Mouse (Mus musculus): ENCODE data around the gene Snx18. TPM values are rescaled to one million over a fixed set of nuclear protein-coding genes. Genes with fewer than 3 reads are reported as not detected.

Gene Snx18
- 10 to 100 TPM; 22.9 to 23.8 TPM for total RNA-seq (2021)

DNA sequence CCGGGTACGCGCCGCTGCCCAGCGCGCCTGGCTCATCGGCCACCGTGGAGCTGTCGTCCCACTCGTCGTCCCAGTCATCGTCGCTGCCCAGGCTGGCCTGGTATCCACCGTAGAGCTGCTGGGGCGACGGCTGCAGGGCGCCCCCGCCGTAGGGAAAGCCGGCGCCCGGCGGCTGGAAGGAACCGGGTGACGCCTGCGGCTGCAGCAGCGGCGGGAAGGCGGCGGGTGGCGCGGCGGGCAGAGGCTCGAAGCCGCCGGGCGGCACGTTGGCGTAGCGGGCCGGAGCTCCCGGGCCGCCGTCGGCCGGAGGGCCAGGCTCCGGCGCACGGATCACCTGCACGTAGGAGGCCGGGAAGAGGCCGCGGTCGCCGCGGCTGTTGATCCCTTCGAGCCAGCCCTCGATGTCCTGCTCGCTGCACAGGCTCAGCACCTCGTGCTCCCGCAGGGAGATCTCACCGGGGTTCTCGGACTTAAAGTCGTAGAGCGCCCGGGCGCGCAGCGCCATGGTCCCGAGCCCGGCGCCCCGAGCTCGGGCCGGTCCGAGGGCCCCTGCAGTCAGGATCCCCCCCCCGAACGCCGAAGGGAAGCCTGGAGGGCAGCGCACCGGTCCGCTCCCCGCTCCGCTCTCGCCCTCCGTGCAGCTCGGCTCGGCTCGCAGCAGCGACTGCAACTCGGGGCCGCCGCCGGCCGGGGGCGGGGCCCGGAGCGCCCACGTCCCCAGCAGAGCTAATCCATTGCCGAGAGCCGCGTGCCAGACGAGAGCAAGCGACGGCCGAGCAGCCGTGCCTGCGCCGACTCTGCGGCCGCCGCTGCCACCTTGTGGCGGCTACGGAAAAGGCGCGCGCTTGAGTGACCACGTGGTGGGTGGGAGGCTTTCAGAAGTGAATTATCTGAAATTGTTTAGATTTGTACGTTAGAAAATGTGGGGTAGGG, at the start of gene Snx18:
Snx18 (minus strand) TSS at position 674 of the 933 bp plus-strand sequence.
- peak; percentile 88 to 89 for DNase-seq (ENCODE audit: low spot score in 2 of 2)
- intact Hi-C loops (cut with DNase I) = loop anchor here (1.0 to 10.0 kb wide), 5 partner anchors 201 to 573 kb away; partner anchors contain the start of gene Gpx8

DNA sequence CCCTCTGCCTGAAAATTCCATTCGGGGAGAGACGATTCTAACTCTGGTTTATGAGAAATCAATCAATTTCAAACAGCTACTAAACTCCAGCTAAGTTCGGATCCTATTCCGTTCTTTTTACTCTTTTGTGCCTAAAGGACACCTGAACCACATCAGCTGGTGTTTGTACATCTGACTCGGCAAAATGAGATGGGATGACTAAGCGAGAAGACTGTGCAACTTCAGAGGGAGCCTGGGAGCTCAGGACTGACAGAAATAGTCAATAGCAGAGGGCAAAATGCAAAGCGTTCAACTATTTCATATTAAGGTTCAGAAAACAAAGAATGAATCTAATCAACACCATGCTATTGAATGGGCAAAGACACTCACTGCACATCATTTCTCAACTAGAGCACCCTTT, 45.5 kb upstream of the Snx18 start:
- intact Hi-C loops (cut with DNase I) = no loop called here
- no peak for DNase-seq (ENCODE audit: low spot score in 2 of 2)

DNA sequence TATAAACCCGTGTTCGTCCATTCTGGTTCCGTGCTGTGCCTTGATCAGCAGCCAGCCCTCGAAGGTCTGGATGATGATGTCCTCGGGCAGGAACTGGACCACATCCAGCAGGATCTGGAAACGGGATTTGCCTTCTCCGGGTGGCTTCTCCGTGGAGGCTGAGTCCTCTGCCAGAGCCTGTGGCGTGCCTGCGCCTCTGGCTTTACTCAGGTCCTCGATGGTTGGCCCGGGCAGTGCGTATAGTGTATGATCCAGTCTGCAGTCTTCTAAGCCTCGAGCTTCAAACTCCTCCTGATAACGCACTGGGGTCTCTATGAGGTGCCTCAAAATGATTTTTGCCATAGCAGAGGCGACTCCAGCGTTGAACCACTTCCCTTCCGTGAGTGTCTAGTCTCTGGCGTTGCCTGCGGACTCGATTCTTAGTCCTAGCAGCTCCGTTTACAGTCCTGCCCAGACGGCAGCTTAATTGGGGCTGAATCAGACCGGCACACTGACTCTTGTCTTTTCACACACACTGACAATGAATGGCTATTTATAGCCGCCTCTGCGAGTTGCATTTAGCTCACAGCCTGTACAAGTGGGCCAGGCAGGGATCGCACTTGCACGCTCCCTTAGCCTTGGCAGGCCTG, 44.9 kb upstream of the Snx18 start, which contains the start of gene Hspb3:
Hspb3 (minus strand) TSS at position 526 of the 629 bp plus-strand sequence.
- DNase-seq (ENCODE audit: low spot score in 2 of 2) = peak; percentile 40 to 47
- intact Hi-C loops (cut with DNase I) = no loop called here

DNA sequence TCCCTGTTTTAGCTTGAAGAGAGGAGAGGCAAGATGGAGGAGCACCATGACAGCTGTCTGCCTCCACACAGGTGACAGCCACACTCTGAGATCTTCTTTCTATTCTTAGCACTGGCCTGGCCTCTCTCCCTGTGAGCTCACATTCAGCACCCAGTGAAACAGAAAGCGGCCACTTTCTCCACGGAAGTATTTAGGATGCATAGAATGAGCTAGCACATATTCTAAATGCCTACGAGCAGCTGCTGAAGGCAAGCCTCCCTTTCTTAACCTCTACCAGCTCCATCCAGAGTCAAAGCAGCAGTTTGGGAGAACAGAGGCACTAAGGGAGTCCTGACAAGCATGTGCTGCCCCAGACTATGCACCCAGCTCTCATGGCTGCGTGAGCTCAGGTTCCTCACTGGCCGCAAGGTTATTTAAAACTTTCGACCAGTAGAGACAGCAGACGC, 43.5 kb upstream of the Snx18 start:
- DNase-seq (ENCODE audit: low spot score in 2 of 2) = peak; percentile 32 to 46
- intact Hi-C loops (cut with DNase I) = no loop called here

DNA sequence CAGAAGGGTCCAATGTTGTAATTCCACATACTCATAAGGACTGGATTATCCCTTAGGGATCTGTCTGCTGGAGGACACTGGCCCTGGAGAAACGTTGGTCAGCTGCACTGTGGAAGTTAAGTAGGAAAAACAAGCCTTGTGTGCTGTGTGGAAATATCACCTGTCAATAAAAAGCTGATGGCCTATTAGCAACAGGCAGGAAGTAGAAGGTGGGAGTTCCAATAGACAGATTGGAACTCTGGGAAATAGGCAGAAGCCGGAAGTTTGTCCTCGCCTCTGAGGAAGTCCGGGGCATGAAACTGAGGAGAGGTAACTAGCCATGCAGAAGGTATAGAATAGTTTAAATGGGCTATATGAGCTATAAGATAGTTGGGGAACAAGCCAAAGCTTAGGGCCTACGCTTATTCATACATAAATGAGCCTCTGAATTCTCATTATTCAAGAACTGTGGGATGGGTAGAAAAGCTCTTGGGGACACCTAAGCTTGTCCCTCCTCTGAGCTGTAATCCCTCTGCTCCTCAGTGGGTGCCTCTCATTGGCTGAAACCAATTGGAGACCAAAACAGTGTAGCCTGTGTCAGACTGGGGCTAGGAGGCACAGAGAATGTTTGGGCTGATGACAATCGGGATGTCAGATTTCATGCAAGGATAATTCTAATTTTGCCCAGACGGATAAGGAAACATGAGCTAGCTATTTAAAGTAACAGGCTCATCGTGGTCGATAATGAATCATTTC, 42.4 kb upstream of the Snx18 start:
- intact Hi-C loops (cut with DNase I) = no loop called here
- DNase-seq (ENCODE audit: low spot score in 2 of 2) = peak; percentile 18 to 35

DNA sequence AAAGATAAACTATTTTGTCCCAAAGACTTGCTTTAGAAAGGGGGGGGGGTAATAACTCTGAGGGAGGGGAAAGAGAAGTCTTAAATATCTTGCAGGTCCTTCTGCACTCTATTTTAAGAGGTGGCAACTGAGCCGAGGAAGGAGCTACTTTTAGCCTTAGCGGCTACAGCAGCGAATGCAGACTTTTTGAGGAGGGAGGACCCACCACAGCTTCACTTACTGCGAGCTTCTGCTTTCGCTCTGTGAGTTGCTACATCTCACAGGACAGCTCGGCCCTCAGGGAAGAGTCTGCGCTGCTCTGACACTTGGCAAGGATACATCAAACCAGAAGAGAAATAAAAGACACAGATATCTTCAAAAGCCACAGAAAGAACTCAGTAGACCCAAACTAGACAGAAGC, 38.8 kb upstream of the Snx18 start:
- peak in 1 of 2 experiments; percentile 16 for DNase-seq (ENCODE audit: low spot score in 2 of 2)

DNA sequence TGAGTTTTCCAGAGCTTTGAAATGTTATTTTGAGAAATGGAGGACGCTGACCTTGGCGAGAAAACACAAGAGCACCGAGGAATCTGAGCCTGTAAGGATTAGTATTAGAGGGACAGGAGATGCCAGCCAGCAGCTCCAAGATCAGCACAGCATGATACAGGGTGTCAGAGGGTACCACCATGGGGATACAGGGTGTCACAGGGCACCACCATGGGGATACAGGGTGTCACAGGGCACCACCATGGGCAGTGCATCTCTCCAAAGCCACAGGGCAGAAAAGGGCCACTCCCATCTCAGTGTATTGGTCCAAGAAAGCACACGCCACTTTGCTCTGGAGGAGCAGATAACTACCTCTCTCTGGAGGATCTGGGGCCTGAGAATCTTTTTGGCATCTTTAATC, 38.3 kb upstream of the Snx18 start:
- intact Hi-C loops (cut with DNase I) = no loop called here
- DNase-seq (ENCODE audit: low spot score in 2 of 2) = no peak

More for the DNA sequence above, 38.8 kb upstream of the Snx18 start:
- intact Hi-C loops (cut with DNase I) = no loop called here

DNA sequence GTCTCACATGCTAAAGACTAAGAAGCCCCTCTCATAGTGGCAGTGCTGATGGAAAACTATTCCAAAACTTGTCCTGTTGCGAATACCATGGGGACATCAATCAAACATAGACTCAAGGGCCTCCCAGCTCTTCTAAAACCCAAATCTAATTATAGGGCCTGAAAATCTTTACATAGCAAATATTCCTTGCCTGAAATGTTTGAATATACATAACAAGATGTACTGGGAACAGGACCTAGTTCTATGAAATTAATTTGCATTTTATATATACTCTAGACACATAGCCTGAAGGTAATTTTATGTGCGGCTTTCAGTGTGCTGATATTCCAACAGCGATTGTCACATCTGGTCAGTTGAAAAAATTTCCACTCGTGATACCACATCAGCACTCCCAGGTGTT, 37.1 kb upstream of the Snx18 start:
- no peak for DNase-seq (ENCODE audit: low spot score in 2 of 2)
- intact Hi-C loops (cut with DNase I) = no loop called here

DNA sequence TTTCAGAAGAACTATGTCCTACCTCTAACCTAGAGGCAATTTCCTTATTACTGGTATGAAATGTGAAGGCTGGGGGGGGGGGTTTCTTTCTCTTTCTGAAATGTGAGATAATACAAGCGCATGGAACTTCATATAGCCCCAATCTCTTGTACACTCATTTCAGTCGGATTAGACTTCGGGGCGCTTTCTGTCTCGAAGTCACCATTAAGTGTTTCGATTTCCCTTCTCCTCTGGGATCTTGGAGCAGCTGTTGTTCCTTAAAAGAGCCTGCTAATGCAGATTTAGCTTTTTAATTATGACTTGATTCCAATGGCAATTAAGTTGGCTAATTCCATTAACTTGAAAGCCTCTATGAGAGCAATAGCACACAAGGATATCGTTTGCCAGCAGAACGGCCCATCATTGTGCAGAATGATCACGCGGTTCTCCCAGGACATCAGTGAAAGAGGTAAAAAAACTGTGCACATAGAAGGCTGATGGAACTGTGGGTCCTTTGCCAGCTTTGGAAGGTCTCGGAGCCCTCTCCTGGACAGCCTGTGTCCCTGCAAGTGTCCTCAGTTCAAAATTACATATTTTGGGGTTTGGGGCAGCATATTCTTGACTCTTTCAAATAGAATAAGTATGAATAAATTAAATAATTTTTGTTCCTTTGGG, 22.7 kb upstream of the Snx18 start:
- intact Hi-C loops (cut with DNase I) = no loop called here
- DNase-seq (ENCODE audit: low spot score in 2 of 2) = no peak

DNA sequence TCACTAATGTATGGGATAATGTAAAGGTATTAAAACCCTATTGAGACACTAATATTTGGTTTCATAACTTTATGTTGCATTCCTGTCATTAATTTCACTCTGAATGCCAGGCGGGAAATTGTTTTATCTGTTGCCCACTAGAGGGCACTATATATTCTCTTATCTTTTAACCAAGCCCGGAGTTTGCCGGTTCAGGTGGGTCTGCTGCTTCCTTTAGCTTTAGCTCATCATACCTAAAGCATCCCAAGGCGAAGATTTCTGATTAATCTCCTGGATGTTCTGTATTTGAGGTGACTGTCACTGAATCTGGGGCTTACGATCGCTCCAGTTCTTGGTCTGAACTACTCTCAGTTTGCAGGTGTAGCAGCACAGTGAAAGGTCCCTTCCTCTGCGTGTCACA, 20.6 kb upstream of the Snx18 start:
- intact Hi-C loops (cut with DNase I) = loop anchor here (1.0 kb wide), 1 partner anchor 30 kb away; no protein-coding TSS in a partner anchor
- peak in 1 of 2 experiments; percentile 15 for DNase-seq (ENCODE audit: low spot score in 2 of 2)

DNA sequence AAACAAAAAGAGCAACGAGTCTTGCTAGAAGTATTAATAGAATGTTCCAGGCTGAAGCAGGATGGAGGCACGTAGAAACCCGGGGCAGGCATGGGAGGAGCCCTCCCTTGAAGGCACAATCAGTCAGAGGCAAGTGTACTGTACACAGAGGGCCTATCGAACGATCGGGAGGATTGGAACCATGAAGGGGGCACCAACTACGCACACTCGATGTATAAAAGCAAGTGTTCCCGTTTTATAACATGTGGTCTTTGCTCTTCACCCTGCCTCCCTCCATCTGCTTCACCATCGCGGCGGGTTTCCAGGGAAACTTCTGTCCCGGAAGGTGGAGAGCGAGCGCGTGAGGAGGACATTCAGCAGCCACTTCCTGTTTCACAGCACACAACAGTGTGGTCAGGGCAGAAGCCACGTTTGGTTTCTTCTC, 17.4 kb upstream of the Snx18 start:
- intact Hi-C loops (cut with DNase I) = no loop called here

DNA sequence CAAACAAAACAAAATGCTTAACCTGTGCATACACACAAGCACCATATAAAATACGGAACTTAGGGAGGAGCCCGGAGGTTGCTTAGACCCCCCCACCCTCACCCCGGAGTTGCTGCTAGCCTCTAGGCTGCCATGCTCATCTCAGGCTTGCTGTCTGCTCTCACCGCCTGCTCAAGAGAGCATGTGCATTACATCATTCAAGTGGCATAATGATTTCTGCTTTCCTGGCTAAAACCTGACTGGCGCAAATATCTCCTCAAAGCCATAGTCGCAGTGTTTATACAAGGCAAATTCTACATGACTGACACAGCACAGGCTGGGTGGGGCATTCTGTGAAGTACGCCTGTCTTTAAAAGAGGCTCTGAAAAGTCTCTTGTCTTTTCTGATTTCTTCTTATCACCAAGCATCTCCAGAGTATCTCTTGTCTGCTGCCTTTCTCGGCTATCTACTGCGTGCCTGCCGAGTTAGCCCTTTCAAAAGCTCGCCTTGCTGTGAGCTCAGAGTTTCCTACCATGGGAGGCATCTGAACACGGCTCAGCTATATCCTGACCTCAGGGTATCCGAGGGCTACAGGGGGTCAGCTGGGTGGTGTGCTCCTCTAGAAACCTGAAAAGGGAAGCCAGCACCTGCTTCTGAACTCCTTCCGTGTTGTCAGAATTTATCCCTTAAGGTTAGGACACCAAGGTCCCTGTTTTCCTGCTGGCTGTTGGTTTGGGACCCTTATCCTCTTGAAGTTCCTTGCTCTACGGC, 16.5 kb upstream of the Snx18 start:
- intact Hi-C loops (cut with DNase I) = no loop called here
- DNase-seq (ENCODE audit: low spot score in 2 of 2) = no peak

More for the DNA sequence above, 17.4 kb upstream of the Snx18 start:
- DNase-seq (ENCODE audit: low spot score in 2 of 2) = no peak

DNA sequence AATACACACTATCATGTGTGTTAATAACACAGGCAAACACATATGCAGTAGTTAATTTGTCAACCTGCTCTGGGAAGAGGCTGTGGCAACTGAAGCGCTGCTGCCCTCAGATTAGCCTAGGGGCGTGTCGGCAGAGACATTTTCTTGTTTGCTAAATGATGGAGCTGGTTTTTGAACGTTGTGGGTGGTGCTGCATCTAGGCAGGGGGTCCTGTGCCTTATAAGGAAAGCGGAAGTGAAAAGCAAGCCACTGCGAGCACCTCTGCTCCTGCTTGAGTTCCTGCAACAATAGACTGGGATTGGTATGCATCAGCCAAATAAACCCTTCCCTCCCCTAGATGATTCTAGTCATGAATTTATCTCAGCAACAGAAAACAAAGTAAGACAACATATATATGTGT, 14.1 kb upstream of the Snx18 start:
- intact Hi-C loops (cut with DNase I) = no loop called here
- no peak for DNase-seq (ENCODE audit: low spot score in 2 of 2)

DNA sequence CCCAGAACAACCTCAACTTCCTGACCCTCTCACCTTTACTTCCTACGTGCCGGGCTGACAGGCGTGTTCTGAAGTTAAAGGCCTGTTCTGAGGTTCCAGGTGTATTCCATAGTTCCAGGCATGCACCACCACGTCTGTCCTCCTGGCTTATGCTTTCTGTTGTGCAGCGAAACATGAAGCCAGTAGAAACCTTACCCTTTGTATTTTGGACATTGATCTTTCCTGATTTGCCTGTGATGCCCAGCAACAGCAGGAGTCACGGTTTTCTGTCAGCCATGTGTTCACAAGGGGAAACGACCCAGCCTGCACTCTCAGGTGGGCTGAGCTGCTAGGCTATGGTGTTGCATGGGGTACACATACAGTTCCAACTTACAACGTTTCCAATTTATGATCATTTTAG, 9.2 kb upstream of the Snx18 start:
- intact Hi-C loops (cut with DNase I) = no loop called here
- no peak for DNase-seq (ENCODE audit: low spot score in 2 of 2)

DNA sequence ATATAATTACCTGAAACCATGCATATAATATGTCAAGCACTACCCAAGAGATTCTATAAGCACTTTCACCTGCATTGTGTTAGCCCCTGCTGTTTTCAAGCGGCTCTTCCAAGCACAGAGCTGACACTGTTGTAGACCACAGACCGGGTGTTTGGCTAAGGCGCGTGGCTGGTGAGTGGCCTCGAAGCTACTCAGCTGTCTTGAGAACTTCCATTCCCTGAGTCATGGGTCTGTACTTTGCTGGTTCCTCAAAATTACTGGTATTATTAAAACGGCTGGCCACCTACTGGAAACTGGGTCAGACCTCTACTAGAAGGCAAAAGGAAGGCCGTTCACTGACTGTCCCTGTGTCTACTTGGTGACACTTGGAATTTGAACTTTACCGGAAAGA, 4.5 kb upstream of the Snx18 start:
- DNase-seq (ENCODE audit: low spot score in 2 of 2) = no peak
- intact Hi-C loops (cut with DNase I) = no loop called here

DNA sequence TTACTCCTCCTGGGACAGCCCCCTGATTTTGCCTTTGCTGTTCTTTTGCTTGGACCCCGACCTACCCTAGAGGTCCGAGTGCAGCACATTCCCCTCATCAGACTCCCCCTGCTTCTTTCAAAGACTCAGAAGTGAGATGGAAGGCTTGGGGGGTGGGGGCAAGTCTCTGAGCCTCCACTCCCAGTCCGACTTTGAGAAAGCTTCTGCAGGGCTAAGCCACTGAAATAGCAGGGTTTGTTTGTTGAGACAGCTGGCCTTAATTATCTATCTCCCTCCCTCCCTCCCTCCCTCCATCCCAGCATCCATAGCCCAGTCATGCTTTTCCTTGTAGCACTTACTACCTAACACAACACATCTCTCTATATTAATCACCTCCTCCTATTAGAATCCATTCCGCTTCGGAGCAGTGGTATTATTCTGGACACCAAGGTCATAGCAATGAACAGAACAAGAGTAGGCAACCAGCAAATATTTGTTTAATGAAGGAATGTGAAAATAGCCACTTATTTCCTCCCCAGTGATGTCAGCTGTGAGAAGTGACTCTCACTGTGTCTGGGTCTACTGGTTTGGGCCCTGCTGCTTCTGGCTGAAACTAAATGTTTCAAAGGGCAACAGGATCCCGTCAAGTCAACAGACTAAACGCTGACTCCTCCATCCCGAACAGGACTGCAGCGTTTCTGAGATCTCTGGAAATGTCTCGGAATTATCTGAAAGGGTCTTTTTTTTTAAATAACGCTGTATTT, 3.9 kb upstream of the Snx18 start:
- intact Hi-C loops (cut with DNase I) = no loop called here
- no peak for DNase-seq (ENCODE audit: low spot score in 2 of 2)

DNA sequence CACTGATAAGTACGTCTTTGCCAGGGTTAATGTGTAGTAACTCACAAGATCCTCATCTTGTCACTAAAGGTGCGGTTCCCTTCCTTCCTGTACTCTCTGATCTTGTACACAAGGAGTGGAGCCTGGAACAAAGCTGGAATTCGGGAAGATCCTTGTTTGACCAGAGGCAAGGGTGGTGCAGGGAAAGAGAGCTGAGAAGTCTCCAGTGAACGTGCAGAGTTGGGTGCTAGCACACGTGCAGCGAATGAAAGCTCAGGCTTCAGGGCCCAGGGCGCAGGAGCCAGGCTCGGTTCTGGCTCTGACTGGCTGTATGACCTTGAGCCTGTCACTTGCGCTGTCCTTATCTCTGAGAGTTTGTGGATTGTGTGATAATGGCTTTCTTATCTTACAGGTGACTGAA, 639 bp upstream of the Snx18 start:
- intact Hi-C loops (cut with DNase I) = loop anchor here (2.0 to 10.0 kb wide), 4 partner anchors 202 to 574 kb away; partner anchors contain the start of gene Gpx8
- DNase-seq (ENCODE audit: low spot score in 2 of 2) = peak in 1 of 2 experiments; percentile 2

DNA sequence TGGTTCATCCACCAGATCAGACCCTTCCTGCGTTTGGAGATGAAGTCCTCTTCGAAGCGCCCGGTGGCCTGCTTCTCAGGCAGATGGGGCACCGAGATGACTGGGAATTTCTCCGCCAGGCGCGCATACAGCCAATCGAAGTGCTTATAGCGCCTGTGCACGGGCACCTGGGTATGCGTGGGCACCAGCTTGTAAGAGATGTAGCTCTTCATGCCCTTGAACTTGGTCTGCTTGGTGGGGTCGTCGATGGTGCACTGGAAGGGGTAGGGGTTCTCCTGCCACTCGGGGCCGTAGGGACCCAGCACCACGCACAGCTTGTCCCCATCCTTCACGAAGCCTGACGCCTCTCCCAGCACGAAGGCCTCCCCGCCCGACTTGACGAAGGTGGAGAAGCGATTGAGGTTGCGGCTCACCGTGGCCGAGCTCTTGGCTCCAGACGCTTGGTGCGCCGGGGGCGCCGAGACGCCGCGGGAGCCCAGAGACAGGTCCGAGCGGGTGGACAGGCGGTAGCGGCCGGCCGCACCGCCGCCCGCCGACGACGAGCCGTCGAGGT, 950 bp downstream of the Snx18 start:
- peak; percentile 44 to 45 for DNase-seq (ENCODE audit: low spot score in 2 of 2)
- intact Hi-C loops (cut with DNase I) = loop anchor here (5.0 to 10.0 kb wide), 3 partner anchors 200 to 573 kb away; partner anchors contain the start of gene Gpx8

Data from left cerebral cortex, postnatal 36 days (tissue).